Mouse (Mus musculus) embryonic facial prominence, embryonic 13.5 days (tissue): ENCODE measurements around the gene Fam117b. TPM values are rescaled to one million over a fixed set of nuclear protein-coding genes. Genes with fewer than 3 reads are reported as not detected.

Source experiments
- ATAC-seq: fragments of 200-750 bp; cut with Nextera tagmentation; 2 replicates; pipeline ENCODE4 v1.8.0; 2017; ENCODE audit warnings: low read depth; ENCODE audit not compliant: insufficient number of reproducible peaks, insufficient read depth, low FRiP score, low TSS enrichment
- H3K27ac ChIP-seq: fragments of 300-500 bp; sonication (generic); 2 replicates; pipeline ENCODE4 v1.5.1; 2015; ENCODE audit warnings: moderate library complexity, mild to moderate bottlenecking, inconsistent platforms
- H3K27me3 ChIP-seq: fragments of 300-500 bp; sonication (generic); 2 replicates; pipeline ENCODE4 v1.6.1; 2015; ENCODE audit warnings: mild to moderate bottlenecking, inconsistent platforms
- H3K36me3 ChIP-seq: fragments of 300-500 bp; sonication (generic); 2 replicates; pipeline ENCODE4 v1.6.1; 2015; ENCODE audit warnings: mild to moderate bottlenecking, inconsistent platforms
- H3K4me1 ChIP-seq: fragments of 300-500 bp; sonication (generic); 2 replicates; pipeline ENCODE4 v1.6.1; 2015; ENCODE audit warnings: inconsistent platforms
- H3K4me2 ChIP-seq: fragments of 300-500 bp; sonication (generic); 2 replicates; pipeline ENCODE4 v1.6.1; 2015; ENCODE audit warnings: moderate library complexity, mild to moderate bottlenecking, inconsistent platforms
- H3K4me3 ChIP-seq: fragments of 300-500 bp; sonication (generic); 2 replicates; pipeline ENCODE4 v1.5.1; 2015; ENCODE audit warnings: mild to moderate bottlenecking, inconsistent platforms
- H3K9ac ChIP-seq: fragments of 300-500 bp; sonication (generic); 2 replicates; pipeline ENCODE4 v1.6.1; 2015; ENCODE audit warnings: mild to moderate bottlenecking, inconsistent platforms
- H3K9me3 ChIP-seq: fragments of 300-500 bp; sonication (generic); 2 replicates; pipeline ENCODE4 v1.6.1; 2016; ENCODE audit warnings: inconsistent platforms
- WGBS: fragments of 180-500 bp; shearing (Covaris S2); methylation state at CpG from one replicate; pipeline ENCODE4 v1.1.7; 2015; ENCODE audit warnings: mixed read lengths; 5-methylcytosine and 5-hydroxymethylcytosine counted together
- polyA plus RNA-seq: library from polyadenylated mRNA; unstranded; fragments of >200 nt; fragmentation: Nextera tagmentation; extraction: Ambion mirVana; gene quantifications from 2 replicates; pipeline ENCODE4 v1.2.1, GENCODE M21; 2015

The Fam117b gene
- polyA plus RNA-seq, 1 experiment from 2014 or later, result 11.0 TPM

GRCm38 (mm10) chr1:59914799-59915198 is 2.0 kb downstream of the Fam117b start:
- H3K9me3 ChIP-seq, result no peaks in the 10 kb centered on the region
- peak overlapping the region; percentile 68 for H3K4me2 ChIP-seq
- no peaks in the 10 kb centered on the region for H3K36me3 ChIP-seq
- peaks cover 25% of the 10 kb centered on the region for H3K4me1 ChIP-seq
- no peaks in the 10 kb centered on the region for H3K27me3 ChIP-seq
- H3K9ac ChIP-seq, result 0 out of 2 replicates have a peak overlapping the region, but pooled peaks have one; percentile 21
- 45% methylated on average over 3 of the region's 3 CpGs for WGBS
- peak overlapping the region; percentile 99 for H3K4me3 ChIP-seq
- ATAC-seq, result no peak
- H3K27ac ChIP-seq, result no peak overlapping the region

GRCm38 (mm10) chr1:59915843-59916610 is 3.2 kb downstream of the Fam117b start:
- Histone ChIP-seq H3K4me2 (peak overlapping the region; percentile 31), H3K4me1 (peaks cover 25% of the 10 kb centered on the region), H3K9me3 (no peaks in the 10 kb centered on the region), H3K27me3 (no peaks in the 10 kb centered on the region), H3K36me3 (no peaks in the 10 kb centered on the region), H3K9ac (peak overlapping the region; percentile 27; the same call in 1 of the 2 replicates), H3K4me3 (no peak overlapping the region), H3K27ac (peak overlapping the region; percentile 7; the same call in 1 of the 2 replicates)
- ATAC-seq, result no peak
- 76% methylated on average over 10 of the region's 10 CpGs for WGBS

DNA sequence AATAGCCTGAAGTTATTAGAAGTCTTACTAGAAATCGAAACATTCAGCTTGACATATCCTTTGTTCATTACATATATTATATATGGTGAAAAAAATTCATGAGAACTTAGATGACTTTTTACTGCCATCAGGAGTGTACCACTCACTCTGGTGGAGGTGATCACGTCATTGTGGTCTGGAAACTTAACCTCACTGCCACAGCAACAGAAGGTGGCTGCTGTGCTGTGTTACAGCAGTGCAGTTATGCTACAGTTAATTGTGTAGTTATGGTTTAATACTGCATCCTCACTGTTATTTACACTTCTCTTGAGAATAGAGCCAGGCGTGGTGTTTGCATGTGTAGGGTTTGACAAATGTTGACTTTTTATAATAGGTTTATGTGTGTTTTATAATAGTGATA is 4.6 kb downstream of the Fam117b start:
- Histone ChIP-seq H3K4me2 (no peak overlapping the region), H3K36me3 (no peaks in the 10 kb centered on the region), H3K27me3 (no peaks in the 10 kb centered on the region), H3K27ac (no peak overlapping the region), H3K4me1 (peaks cover 25% of the 10 kb centered on the region), H3K4me3 (no peak overlapping the region), H3K9ac (no peak overlapping the region), H3K9me3 (no peaks in the 10 kb centered on the region)
- no peak for ATAC-seq
- 80% methylated on average over 3 of the region's 3 CpGs for WGBS

DNA sequence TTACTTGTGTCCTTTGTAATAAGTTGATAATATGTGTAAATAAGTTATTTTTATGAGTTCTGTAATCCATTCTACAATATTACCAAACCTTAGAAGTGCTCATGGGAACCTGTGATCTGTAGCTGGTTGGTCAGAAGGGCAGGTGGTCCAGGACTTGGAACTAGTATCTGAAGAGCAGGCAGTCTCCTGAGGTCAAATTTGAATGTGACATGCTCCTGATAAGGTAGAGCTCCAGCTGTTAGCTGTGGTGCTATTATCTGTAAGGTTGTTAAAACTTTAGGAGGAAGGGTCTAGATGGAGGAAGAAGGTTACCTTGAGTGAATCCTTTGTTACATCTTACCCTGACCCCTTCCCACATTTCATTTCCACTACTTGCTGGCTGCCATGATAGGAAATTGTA is 5.3 kb downstream of the Fam117b start:
- Histone ChIP-seq H3K9me3 (no peaks in the 10 kb centered on the region), H3K27ac (no peak overlapping the region), H3K4me3 (no peak overlapping the region), H3K27me3 (no peaks in the 10 kb centered on the region), H3K4me1 (peaks cover 25% of the 10 kb centered on the region), H3K9ac (no peak overlapping the region), H3K4me2 (no peak overlapping the region), H3K36me3 (no peaks in the 10 kb centered on the region)
- no peak for ATAC-seq

DNA sequence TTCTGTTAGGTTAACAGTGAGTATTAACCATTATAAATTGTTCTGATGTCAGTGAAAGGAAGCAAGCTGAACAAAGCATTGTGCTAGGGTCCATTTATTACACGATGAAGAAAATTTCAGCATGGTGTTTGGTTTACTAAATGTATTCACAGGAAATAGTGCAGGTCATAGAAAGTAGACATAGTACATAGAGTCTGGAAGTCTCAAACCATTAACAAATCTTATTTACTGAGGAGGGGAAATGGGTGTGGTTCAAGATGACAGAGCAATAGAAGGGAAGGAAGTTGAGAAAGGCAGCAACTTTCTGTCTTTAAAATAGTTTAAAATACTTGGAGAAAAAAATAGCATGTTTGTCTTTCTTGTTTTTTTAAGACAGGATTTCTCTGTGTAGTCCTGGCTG is 10.4 kb downstream of the Fam117b start:
- Histone ChIP-seq H3K27ac (no peak overlapping the region), H3K36me3 (no peaks in the 10 kb centered on the region), H3K4me2 (no peak overlapping the region), H3K9me3 (no peaks in the 10 kb centered on the region), H3K4me3 (no peak overlapping the region), H3K27me3 (no peaks in the 10 kb centered on the region), H3K9ac (no peak overlapping the region), H3K4me1 (no peaks in the 10 kb centered on the region; the same call in 1 of the 2 replicates)
- 81% methylated on average over 1 of the region's 1 CpGs for WGBS
- ATAC-seq, result no peak

DNA sequence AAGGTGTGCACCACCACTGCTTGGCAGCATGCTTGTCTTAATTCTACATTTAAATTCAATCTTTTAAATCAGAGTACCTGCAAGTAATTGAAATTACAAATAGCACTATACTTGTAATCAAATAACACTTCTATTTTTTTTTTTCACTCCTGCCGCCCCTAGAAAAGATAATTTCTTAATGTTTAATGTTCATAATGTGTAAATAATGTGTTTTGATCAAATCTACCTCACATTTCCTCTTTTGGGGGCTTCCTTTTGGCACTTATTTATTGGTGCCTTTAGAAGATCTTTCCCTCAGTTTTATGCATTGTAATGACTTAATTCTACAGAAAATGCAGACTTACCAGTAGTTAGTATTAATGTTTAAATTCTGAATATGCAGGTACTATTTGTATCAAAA is 10.9 kb downstream of the Fam117b start:
- no peaks in the 10 kb centered on the region for H3K36me3 ChIP-seq
- H3K27me3 ChIP-seq, result no peaks in the 10 kb centered on the region
- WGBS, result 86% methylated on average over 1 of the region's 1 CpGs
- no peaks in the 10 kb centered on the region for H3K9me3 ChIP-seq
- no peak overlapping the region for H3K27ac ChIP-seq
- ATAC-seq, result no peak
- H3K4me2 ChIP-seq, result no peak overlapping the region
- H3K4me3 ChIP-seq, result no peak overlapping the region
- no peak overlapping the region for H3K9ac ChIP-seq
- H3K4me1 ChIP-seq, result no peaks in the 10 kb centered on the region; the same call in 1 of the 2 replicates

DNA sequence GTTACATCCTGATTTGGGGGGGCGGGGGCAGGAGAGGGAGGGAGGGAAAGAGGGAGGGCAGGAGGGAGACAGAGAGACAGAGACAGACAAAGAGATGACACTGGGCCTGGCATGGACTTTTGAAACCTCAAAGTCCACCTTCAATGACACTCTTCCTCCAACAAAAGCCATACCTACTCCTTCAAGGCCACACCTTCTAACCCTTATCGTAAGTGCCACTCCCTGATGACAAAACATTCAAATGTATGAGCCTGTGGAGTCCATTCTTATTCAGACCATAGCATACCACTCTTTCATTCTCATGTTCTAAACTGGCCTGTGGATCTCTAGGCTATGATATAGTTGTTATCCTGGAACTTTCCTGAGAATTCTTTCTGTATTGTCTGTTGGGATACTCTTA is 11.6 kb downstream of the Fam117b start:
- WGBS, result 92% methylated on average over 2 of the region's 2 CpGs
- H3K4me3 ChIP-seq, result no peak overlapping the region
- no peaks in the 10 kb centered on the region for H3K36me3 ChIP-seq
- H3K4me1 ChIP-seq, result no peaks in the 10 kb centered on the region; the same call in 1 of the 2 replicates
- H3K27ac ChIP-seq, result no peak overlapping the region
- H3K4me2 ChIP-seq, result no peak overlapping the region
- H3K9me3 ChIP-seq, result no peaks in the 10 kb centered on the region
- no peaks in the 10 kb centered on the region for H3K27me3 ChIP-seq
- no peak for ATAC-seq
- no peak overlapping the region for H3K9ac ChIP-seq

GRCm38 (mm10) chr1:59926021-59926672 is 13.3 kb downstream of the Fam117b start:
- H3K4me1 ChIP-seq, result no peaks in the 10 kb centered on the region; the same call in 1 of the 2 replicates
- WGBS, result 85% methylated on average over 3 of the region's 3 CpGs
- no peaks in the 10 kb centered on the region for H3K9me3 ChIP-seq
- H3K4me3 ChIP-seq, result no peak overlapping the region
- no peaks in the 10 kb centered on the region for H3K36me3 ChIP-seq
- no peak overlapping the region for H3K4me2 ChIP-seq
- H3K27me3 ChIP-seq, result no peaks in the 10 kb centered on the region
- H3K9ac ChIP-seq, result no peak overlapping the region
- no peak overlapping the region for H3K27ac ChIP-seq
- ATAC-seq, result no peak

- H3K9ac ChIP-seq, result no peak overlapping the region
- H3K9me3 ChIP-seq, result no peaks in the 10 kb centered on the region
- no peak overlapping the region for H3K4me2 ChIP-seq
- H3K27ac ChIP-seq, result no peak overlapping the region
- 65% methylated on average over 2 of the region's 2 CpGs for WGBS
- no peak overlapping the region for H3K4me3 ChIP-seq
- no peaks in the 10 kb centered on the region; the same call in 1 of the 2 replicates for H3K4me1 ChIP-seq
- no peak for ATAC-seq
- H3K36me3 ChIP-seq, result no peaks in the 10 kb centered on the region
- H3K27me3 ChIP-seq, result no peaks in the 10 kb centered on the region
Observed at GRCm38 (mm10) chr1:59927131-59927680, 14.4 kb downstream of the Fam117b start.

DNA sequence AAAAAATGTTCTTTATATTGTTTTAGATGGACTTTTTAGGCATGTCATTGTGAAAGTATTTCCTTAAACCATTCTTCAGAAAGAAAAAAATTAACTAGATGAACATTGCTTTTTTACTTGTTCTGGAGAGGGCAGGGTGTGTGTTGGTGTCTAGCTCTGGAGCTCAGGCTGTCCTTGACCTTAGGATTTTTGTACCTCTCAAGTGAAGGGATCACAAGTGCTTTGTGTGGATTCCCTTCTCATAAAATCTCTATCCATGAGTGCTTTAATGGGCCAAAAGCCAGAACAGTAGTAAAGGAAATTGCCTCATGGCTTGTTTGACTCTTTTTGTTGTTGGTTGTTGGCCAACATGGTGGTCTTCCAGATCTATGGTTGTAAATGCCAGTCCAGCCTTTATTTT is 18.1 kb downstream of the Fam117b start:
- no peak overlapping the region for H3K9ac ChIP-seq
- H3K36me3 ChIP-seq, result no peaks in the 10 kb centered on the region
- H3K4me2 ChIP-seq, result no peak overlapping the region
- no peaks in the 10 kb centered on the region for H3K9me3 ChIP-seq
- H3K4me3 ChIP-seq, result no peak overlapping the region
- H3K4me1 ChIP-seq, result no peaks in the 10 kb centered on the region; the same call in 1 of the 2 replicates
- ATAC-seq, result no peak
- H3K27ac ChIP-seq, result no peak overlapping the region
- H3K27me3 ChIP-seq, result no peaks in the 10 kb centered on the region

- WGBS, result 77% methylated on average over 2 of the region's 2 CpGs
- no peak overlapping the region for H3K4me3 ChIP-seq
- H3K27ac ChIP-seq, result no peak overlapping the region
- H3K27me3 ChIP-seq, result no peaks in the 10 kb centered on the region
- H3K36me3 ChIP-seq, result no peaks in the 10 kb centered on the region
- H3K4me1 ChIP-seq, result no peaks in the 10 kb centered on the region
- no peak overlapping the region for H3K9ac ChIP-seq
- no peak for ATAC-seq
- no peaks in the 10 kb centered on the region for H3K9me3 ChIP-seq
- H3K4me2 ChIP-seq, result no peak overlapping the region
Observed at GRCm38 (mm10) chr1:59932991-59933390, 20.2 kb downstream of the Fam117b start.

DNA sequence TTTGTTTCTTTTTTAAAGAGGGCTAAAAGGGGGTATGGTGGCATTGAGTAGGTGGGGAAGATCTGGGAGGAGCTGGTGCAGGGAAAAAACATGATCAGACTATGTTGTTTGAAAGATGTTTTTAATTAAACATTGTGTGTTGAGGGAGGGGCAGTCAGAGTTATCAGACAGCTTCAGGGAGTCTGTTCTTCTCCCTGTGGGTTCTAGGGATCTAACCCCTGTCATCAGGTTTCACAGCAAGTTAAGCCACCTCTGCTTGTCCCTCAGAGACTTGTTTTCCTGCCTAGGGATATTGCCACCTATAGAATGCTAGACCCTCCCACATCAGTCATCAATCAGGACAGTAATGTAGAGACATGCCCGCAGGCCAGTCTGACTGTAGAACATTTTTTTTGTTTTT is 28.3 kb downstream of the Fam117b start:
- H3K4me1 ChIP-seq, result peaks cover 11% of the 10 kb centered on the region
- H3K4me3 ChIP-seq, result no peak overlapping the region
- no peak overlapping the region for H3K9ac ChIP-seq
- no peak overlapping the region for H3K27ac ChIP-seq
- WGBS, result 98% methylated on average over 1 of the region's 1 CpGs
- H3K27me3 ChIP-seq, result no peaks in the 10 kb centered on the region
- H3K4me2 ChIP-seq, result no peak overlapping the region
- no peaks in the 10 kb centered on the region for H3K9me3 ChIP-seq
- ATAC-seq, result no peak
- H3K36me3 ChIP-seq, result no peaks in the 10 kb centered on the region
